Mouse (Mus musculus) spleen, postnatal 4 days (tissue): ENCODE results near the gene Etfb.

ENCODE experiments used
- DNase-seq, 2 experiments: peaks; one replicate each; pipeline ENCODE4 v3.0.0; 2022; ENCODE audit warnings: low spot score in 2 of 2

Etfb gene

DNA sequence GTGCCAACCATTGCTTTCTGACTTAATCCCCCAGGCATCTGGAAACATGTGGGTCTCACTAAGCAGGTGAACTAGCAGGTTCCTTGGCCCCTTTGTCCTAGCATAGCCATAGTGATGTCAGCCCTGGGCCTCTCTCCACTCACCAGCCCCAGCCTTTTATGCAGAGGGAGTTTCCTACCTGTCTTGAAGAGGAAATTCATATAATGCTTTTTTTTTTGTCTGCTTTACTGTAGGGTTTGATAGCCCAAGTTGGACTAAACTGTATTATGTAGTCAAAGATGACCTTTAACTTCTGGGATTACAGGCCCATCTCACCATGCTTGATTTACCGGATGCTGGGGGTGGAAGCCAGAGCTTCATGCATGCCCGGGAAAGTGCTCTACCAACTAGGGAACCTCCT is 5.9 kb downstream of the Etfb start:
- no peak for DNase-seq

GRCm38 (mm10) chr7:43451726-43452125 is 7.8 kb downstream of the Etfb start:
- DNase-seq = no peak

- peak; percentile 60 to 78 for DNase-seq
Measured at GRCm38 (mm10) chr7:43452609-43453008, 8.7 kb downstream of the Etfb start.

GRCm38 (mm10) chr7:43453599-43454355 is 9.9 kb downstream of the Etfb start:
- no peak for DNase-seq

- DNase-seq = no peak
Measured at GRCm38 (mm10) chr7:43454371-43454770, 10.5 kb downstream of the Etfb start.

DNA sequence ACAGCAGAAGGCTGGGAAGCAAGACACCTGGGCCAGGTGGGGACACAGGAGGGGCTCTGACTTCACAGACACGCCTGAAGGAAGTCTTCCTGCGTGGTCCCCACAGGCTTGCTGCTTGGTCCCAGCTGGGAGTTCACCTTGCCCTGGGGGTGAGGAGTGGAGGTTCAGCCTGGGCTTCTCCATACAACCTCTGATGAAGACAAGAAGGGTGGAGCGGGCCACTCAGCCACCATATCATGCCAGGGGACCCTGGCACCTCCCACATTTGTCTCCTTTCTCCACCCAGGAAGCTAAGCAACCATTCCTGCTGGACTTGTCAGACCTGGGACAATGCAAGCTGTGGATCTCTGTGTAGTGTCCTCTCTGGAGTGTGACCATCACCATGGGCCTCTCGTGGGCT is 19.0 kb downstream of the Etfb start, which contains the start of gene Vsig10l:
Gene Vsig10l, plus strand, starts transcription at position 301 of the 400 bp plus-strand sequence.
- no peak for DNase-seq

DNA sequence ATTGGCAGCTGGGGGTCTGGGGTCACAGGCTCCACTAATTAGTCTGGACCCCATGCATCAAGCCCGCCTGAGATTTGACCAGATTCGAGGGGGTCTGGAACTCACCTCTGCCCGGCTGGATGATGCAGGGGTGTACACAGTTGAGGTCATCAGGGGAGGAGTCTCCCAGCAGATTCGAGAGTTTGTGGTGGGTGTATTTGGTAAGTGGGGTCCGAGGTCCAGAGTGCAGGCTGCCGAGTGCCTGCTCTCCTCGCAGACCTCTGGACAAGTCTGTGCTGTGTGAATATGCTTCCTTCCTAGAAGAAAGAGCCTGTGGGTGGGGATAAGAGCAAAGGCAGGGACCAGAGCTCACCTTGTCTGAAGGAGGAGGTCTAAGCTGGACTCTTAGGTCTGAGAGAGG is 20.1 kb downstream of the Etfb start:
- DNase-seq = no peak

DNA sequence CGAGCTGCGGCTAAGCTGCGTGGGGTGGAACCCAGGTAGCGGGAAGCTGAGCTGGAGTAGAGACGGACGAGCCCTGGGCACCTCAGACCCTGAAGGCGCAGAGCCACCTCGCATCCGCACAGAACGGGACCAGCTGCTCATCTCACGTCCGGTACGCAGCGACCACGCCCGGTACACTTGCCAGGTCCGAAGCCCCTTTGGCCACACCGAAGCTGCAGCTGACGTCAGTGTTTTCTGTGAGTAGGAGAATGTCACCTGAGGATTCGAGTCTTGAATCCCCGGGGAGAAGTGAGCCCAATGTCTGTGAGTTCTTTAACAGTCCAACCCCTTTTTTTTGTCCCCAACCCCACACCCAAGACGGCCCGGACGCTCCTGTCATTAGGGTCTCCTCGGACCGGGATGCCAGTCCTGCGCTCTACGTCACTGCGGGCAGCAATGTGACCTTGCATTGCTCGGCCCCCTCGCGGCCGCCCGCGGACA is 21.0 kb downstream of the Etfb start:
- no peak for DNase-seq

DNA sequence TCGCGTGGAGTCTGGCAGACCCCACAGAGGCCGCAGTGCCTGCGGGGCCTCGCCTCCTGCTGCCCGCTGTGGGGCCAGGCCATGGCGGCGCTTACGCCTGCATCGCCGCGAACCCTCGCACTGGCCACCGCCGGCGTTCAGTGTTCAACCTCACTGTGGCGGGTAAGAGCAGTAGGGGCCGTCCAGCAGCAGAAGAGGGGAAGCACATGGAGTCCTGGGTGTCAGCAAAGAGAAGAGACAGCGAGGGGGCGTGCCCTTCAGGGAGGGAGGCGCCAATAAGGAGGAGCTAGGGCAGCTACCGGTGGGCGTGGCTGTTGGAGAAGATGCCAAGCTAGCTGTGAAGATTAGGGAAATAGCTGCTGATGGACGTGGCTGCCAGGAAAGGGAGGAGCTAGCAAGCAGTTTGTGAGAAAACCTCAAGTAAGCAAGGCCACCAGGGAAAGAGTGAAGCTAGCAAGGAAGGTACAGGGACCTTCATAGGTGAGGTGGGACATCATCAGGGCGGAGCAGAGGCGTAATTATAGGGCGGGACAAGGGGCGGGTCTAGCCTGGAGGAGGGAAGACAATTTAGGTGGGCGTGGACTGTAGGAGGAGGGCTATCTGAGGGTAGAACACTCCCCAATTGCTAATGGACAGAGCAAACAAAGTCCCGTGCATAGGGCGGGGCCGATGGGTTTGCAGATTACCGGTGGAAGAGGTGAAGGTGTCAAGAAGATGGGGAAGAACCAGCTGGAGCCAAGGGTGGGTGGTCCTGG is 21.6 kb downstream of the Etfb start:
- DNase-seq = peak; percentile 89 to 92

DNA sequence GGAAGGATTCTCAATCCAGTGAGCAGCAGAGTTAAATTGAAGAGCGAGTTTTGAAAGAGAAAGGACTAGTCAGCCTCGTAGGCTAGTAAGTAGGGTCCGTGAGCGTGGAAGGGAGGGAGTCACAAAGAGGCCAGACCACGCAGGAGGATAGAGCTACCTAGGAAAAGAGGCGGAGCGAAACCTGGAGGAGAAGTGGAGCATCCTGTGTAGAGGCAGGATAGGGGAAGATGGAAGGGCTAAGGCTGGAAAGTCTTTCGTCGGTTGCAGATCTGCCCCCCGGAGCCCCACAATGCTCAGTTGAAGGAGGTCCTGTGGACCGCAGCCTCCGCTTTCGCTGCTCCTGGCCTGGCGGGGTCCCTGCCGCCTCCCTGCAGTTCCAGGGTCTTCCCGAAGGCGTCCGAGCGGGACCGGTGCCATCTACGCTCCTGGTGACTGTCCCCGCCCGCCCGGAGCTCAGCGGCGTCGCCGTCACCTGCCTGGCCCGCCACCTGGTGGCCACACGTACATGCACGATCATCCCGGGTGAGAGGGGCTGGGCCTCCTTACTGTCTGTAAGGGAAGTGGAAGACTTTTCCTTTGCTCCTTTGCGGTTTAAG is 22.3 kb downstream of the Etfb start:
- peak; percentile 79 to 91 for DNase-seq

- peak; percentile 32 to 76 for DNase-seq
Measured at GRCm38 (mm10) chr7:43470373-43470772, 26.5 kb downstream of the Etfb start.

GRCm38 (mm10) chr7:43475706-43476105 is 31.8 kb downstream of the Etfb start:
- DNase-seq = no peak

- DNase-seq = no peak
Measured at GRCm38 (mm10) chr7:43476376-43476775, 32.5 kb downstream of the Etfb start.

DNA sequence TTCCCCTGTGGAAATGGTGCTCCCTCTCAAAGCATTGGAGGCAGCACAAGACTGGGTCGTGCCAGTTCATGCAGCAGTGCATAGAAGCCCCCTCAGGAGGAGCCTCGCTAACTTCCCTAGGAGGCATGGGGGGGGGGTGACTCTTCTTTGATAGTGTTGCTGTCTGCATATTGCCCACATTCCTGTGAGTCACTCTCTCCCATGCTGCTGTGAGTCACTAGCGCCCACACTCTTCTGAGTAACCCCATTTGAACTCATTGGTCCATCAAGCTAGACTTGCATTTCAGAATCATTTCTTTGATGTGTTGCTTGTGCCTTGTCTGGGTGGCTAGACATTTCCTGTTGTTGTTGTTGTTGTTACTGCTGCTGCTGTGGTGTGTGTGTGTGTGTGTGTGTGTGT is 37.3 kb downstream of the Etfb start:
- DNase-seq = no peak

DNA sequence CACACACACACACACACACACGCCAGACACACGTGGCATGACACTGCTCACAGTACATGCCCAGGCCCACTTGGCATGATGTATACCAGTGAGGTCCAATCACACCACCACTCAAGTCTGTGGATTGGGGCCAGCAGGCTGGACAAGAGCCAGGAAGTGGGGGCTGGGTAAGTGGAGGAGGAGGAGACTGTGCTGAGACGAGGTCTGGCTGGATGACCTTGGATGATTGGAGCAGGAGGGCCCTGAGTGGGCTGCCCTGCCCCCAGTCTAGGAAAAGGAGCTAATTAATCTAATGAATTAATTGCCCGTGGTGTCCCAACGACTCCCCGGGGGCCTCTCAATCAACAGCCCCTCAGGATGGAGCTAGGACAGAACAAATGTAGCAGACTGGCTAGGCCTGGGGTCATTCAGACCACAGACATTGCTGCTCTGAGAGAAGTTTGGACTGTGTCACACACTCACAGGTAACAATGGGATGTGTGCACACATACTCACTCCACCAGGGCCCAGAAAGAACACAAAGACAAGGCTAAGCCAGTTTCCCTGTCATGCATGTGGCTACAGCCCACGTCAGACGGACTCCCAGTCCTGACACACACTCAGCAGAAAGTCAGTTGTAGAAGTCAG is 38.3 kb downstream of the Etfb start:
- no peak for DNase-seq

GRCm38 (mm10) chr7:43483236-43483635 is 39.4 kb downstream of the Etfb start:
- DNase-seq = no peak

- no peak for DNase-seq
Measured at GRCm38 (mm10) chr7:43488646-43489045, 44.8 kb downstream of the Etfb start.

GRCm38 (mm10) chr7:43489631-43490125 is 45.8 kb downstream of the Etfb start, which contains the start of gene Iglon5:
TSS of gene Iglon5 (minus strand) at chr7:43490075.
- DNase-seq = no peak

DNA sequence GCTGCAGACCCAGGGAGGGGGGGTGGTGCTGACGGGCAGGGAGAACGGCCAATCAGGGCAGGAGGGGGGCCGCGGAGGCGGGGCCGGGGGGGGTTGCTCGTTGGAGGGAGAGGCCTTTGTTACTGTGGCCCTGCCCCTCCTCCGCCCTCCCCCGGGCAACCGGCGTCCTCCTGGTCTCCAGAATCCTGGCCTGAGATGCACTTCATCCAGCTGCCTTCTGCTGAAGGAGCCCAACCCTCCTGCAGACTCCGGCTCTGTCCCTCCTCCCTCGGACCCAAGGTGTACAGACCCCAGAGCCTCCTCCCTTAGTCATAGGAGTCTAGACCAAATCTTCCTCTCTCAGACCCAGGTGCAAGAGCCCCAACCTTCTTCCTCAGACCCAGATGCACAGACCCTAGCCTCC is 46.3 kb downstream of the Etfb start:
- DNase-seq = no peak

DNA sequence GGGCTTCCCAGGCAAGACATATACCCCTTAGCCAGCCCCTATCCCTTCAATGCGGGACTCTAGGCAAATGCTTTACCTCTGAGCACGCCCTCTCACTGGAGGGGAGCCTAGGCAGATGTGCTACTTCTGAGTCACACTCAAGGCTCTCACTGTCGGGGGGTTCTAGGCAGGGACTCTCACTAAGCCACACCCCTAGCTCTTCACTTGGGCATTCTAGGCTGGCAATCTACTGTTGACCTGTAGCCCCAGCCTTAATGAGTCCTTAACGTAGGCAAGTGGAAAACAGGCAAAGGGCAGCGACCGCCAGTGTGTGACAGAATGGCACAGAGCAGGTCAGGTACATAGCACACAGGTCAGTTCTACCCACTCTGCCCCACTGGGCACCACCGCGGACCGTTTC is 47.0 kb downstream of the Etfb start:
- no peak for DNase-seq

GRCm38 (mm10) chr7:43495343-43496021 is 51.6 kb downstream of the Etfb start:
- DNase-seq = no peak
